Mouse (Mus musculus): ENCODE results near the gene Olfr632.

DNA sequence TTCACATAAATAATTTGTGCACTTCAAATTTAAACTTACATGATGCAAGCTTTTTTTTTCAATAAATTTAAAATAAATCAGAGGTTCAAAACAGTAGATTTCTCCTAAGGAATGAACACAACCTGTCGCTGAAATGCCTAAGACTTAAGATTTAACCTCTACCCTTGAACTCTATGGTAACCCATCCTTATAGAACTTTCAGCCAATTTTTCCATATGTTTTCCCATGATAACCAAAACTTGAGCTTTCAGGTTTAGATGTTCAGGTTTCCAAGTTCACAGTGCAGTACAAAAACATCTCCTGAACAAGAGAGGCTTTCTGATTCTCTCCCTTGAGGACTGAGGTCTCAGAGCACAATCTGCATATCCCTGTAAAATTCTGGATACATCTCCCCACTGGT is 36.7 kb downstream of the Olfr632 start, which contains the start of gene Olfr635:
- TF ChIP-seq POLR2A (IDR thresholded peaks at IDR 0.05; ENCODE audit: low read depth, low read length) (no peak), CTCF (conservative IDR thresholded peaks at IDR 0.05; ENCODE audit: insufficient read depth, insufficient read length, low read depth, low read length) (no peak)
